Mouse (Mus musculus) lung, embryonic 14.5 days (tissue): ENCODE results near the gene Nufip1. TPM values are rescaled to one million over a fixed set of nuclear protein-coding genes. Genes with fewer than 3 reads are reported as not detected.
A peak's percentile ranks its signal among the peaks of the same experiment; 100 is the strongest.

Experiments used
- ATAC-seq: fragments of 200-750 bp; cut with Nextera tagmentation; 2 replicates; pipeline ENCODE4 v1.8.0; 2017; ENCODE audit warnings: mild to moderate bottlenecking, moderate TSS enrichment, moderate library complexity; ENCODE audit not compliant: insufficient read depth
- DNase-seq: peaks from one replicate; pipeline ENCODE4 v3.0.0-alpha.2; 2015
- H3K27ac ChIP-seq: fragments of 300-500 bp; sonication (generic); 2 replicates; pipeline ENCODE4 v1.5.1; 2014; ENCODE audit warnings: low read depth, mild to moderate bottlenecking, moderate library complexity
- H3K27me3 ChIP-seq: fragments of 300-500 bp; sonication (generic); 2 replicates; pipeline ENCODE4 v1.6.1; 2014; ENCODE audit warnings: low read length, control low read depth; ENCODE audit not compliant: insufficient read depth
- H3K36me3 ChIP-seq: fragments of 300-500 bp; sonication (generic); 2 replicates; pipeline ENCODE4 v1.6.1; 2014; ENCODE audit warnings: control low read depth; ENCODE audit not compliant: insufficient read depth
- H3K4me1 ChIP-seq: fragments of 300-500 bp; sonication (generic); 2 replicates; pipeline ENCODE4 v1.6.1; 2014; ENCODE audit warnings: antibody characterized with exemption, control low read depth; ENCODE audit not compliant: insufficient read depth
- H3K4me2 ChIP-seq: fragments of 300-500 bp; sonication (generic); 2 replicates; pipeline ENCODE4 v1.6.1; 2014; ENCODE audit warnings: mild to moderate bottlenecking
- H3K4me3 ChIP-seq: fragments of 300-500 bp; sonication (generic); 2 replicates; pipeline ENCODE4 v1.5.1; 2014; ENCODE audit warnings: low read depth, low read length
- H3K9ac ChIP-seq: fragments of 300-500 bp; sonication (generic); 2 replicates; pipeline ENCODE4 v1.6.1; 2014
- H3K9me3 ChIP-seq: fragments of 300-500 bp; sonication (generic); 2 replicates; pipeline ENCODE4 v1.6.1; 2016; ENCODE audit warnings: low read depth, low read length, control low read depth
- CTCF ChIP-seq: IDR thresholded peaks from 2 replicates; pipeline ENCODE4 v1.5.1; 2016; ENCODE audit warnings: antibody characterized with exemption, low read depth
- WGBS: fragments of 180-500 bp; shearing (Covaris S2); extraction: QIAGEN DNeasy Blood & Tissue Kit; methylation state at CpG from one replicate; pipeline ENCODE4 v1.1.7; 2014; 5-methylcytosine and 5-hydroxymethylcytosine counted together
- polyA plus RNA-seq: library from polyadenylated mRNA; unstranded; fragments of >200 nt; fragmentation: Nextera tagmentation; extraction: Ambion mirVana; gene quantifications from 2 replicates; pipeline ENCODE4 v1.2.1, GENCODE M21; 2014

Gene Nufip1
- polyA plus RNA-seq: 15.2 and 15.5 TPM in 2 replicates

DNA sequence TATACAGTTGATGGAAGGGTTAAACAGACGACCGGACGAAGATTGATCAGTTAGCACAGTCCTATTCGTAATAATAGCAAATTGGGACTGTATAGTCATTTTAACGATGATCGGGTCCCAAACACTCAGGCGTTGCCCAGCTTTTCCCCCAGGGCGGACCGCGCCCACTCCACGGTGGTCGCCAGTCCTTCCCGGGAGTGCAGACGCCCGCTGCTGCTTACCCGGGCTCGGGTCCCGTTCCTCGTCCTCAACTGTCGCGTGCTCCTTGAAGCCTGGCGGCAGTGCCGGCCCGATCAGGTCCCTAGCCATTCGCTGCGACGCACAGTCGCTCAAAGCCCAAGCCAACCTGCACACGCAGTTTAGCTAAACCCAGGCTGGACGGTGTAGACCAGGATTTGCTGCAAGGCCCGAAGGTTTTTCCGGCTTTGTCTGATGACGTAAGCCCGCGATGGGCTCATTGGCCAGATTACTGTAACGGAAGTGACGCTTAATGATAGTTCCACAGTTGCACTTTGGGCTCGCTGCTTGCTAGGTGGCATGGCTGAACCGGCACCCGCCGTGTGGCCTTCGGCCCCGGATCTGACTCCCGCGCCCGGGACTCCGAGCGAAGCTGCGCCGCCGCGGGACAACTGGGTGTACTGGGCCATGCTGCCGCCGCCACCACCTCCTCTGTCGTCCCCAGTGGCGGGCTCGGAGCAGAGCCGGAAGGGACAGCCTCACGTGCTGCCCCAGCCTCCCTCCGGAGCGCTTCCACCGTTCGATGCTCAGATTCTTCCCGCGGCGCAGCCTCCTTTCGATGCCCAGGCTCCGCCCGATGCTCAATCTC lies at the start of gene Nufip1, which contains the start of gene Gpalpp1:
Gene Nufip1, plus strand, starts transcription at position 496 of the 826 bp plus-strand sequence.
Gene Gpalpp1, minus strand, starts transcription at position 365 of the 826 bp plus-strand sequence.
- TF ChIP-seq CTCF: peak; percentile 1; the same call in 1 of the 2 replicates
- H3K4me2 ChIP-seq: peak within 1 kb of the TSS; percentile 75
- WGBS: under 1% methylated on average over 66 of the region's 69 CpGs

GRCm38 (mm10) chr14:76067237-76067636 lies 43.5 kb upstream of the Nufip1 start:
- no peaks in the 10 kb centered on the region for H3K27me3 ChIP-seq
- 71% methylated on average over 1 of the region's 1 CpGs for WGBS
- H3K4me2 ChIP-seq: no peak overlapping the region

More for the DNA sequence above, at the start of gene Nufip1, which contains the start of gene Gpalpp1:
- DNase-seq (peak; percentile 99), ATAC-seq (peak; percentile 100)
- H3K27ac ChIP-seq: peak within 1 kb of the TSS; percentile 75
- peaks cover 32% of the 10 kb centered on the region for H3K36me3 ChIP-seq
- no peaks in the 10 kb centered on the region for H3K27me3 ChIP-seq
- H3K4me3 ChIP-seq: peak within 1 kb of the TSS; percentile 88
- H3K9ac ChIP-seq: peak within 1 kb of the TSS; percentile 79
- H3K4me1 ChIP-seq: no peaks in the 10 kb centered on the region
- H3K9me3 ChIP-seq: no peaks in the 10 kb centered on the region

DNA sequence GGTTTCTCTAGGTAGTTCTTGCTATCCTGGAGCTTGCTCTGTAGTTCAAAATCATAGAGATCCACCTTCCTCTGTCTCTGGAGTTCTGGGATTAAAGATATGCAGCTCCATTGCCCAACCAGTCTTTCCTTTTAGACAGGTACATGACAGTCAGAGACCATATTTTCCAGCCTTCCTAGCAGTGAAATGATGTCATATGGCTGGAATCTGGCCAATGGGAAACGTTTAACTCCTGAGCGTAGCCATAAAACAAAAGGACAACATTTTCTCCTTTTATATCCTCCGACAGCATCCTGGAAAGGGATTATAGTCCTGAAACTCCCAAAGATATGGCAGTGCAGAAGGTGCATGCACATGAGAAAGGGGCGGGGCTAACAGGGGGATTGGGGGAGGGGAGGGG lies 42.4 kb upstream of the Nufip1 start:
- 53% methylated on average over 4 of the region's 4 CpGs for WGBS
- no peak overlapping the region for H3K4me3 ChIP-seq
- H3K27ac ChIP-seq: no peak overlapping the region
- H3K36me3 ChIP-seq: no peaks in the 10 kb centered on the region
- no peak for DNase-seq
- no peak for ATAC-seq
- no peaks in the 10 kb centered on the region for H3K4me1 ChIP-seq
- no peaks in the 10 kb centered on the region for H3K9me3 ChIP-seq
- no peaks in the 10 kb centered on the region for H3K27me3 ChIP-seq
- H3K9ac ChIP-seq: no peak overlapping the region
- H3K4me2 ChIP-seq: no peak overlapping the region
- TF ChIP-seq CTCF: no peak

More at GRCm38 (mm10) chr14:76067237-76067636, 43.5 kb upstream of the Nufip1 start:
- H3K4me3 ChIP-seq: no peak overlapping the region
- H3K9me3 ChIP-seq: no peaks in the 10 kb centered on the region
- no peak for DNase-seq
- no peaks in the 10 kb centered on the region for H3K36me3 ChIP-seq
- no peak overlapping the region for H3K9ac ChIP-seq
- no peaks in the 10 kb centered on the region for H3K4me1 ChIP-seq
- no peak for TF ChIP-seq CTCF
- H3K27ac ChIP-seq: no peak overlapping the region
- no peak for ATAC-seq

DNA sequence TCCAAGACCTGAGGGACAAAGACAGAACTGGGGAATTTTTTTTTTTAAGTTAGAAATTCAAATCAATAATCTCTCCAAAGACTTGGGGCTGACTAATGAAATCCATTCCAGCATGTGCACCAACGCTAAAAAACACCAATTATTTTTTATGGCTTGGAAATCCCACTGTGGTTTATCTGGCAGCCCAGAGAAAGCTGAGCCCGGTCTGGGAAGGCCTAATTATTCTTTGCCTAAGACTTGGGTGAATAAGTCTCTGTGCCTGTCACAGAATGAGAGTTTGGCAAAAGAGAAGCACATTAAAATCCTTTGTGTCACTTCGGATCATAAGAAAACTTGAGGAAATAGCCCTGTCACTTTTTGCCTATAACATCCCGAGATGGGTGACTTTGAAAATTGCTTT lies 41.4 kb upstream of the Nufip1 start:
- H3K27me3 ChIP-seq: no peaks in the 10 kb centered on the region
- no peaks in the 10 kb centered on the region for H3K9me3 ChIP-seq
- no peak overlapping the region for H3K9ac ChIP-seq
- no peak for TF ChIP-seq CTCF
- H3K4me1 ChIP-seq: no peaks in the 10 kb centered on the region
- ATAC-seq: no peak
- DNase-seq: no peak
- no peak overlapping the region for H3K27ac ChIP-seq
- 82% methylated on average over 4 of the region's 4 CpGs for WGBS
- H3K36me3 ChIP-seq: no peaks in the 10 kb centered on the region
- H3K4me2 ChIP-seq: no peak overlapping the region
- H3K4me3 ChIP-seq: no peak overlapping the region

DNA sequence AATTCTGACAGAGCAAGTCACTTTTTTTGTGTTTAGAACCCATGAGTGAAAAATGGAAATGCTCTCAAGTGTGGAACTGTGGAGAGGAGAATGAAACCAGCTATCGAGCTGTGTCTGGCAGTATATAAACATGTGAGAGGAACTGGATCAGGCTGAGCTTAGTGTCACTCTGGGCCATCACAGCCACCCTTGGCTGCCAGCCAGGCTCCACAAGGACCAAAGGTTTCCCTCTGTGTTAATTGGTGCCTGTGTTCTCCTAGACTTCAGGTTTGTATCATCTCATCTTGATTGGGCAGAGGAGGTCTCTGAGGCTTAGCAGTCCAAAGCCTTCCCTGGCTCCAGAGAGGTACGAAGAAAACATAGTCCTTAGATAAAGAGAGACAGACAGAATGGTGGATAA lies 38.1 kb upstream of the Nufip1 start:
- Histone ChIP-seq H3K27me3 (no peaks in the 10 kb centered on the region), H3K4me1 (no peaks in the 10 kb centered on the region), H3K27ac (no peak overlapping the region), H3K4me3 (no peak overlapping the region), H3K9me3 (no peaks in the 10 kb centered on the region), H3K4me2 (no peak overlapping the region), H3K36me3 (no peaks in the 10 kb centered on the region), H3K9ac (no peak overlapping the region)
- ATAC-seq: no peak
- DNase-seq: no peak
- no peak for TF ChIP-seq CTCF
- 41% methylated on average over 2 of the region's 2 CpGs for WGBS

GRCm38 (mm10) chr14:76074206-76074605 lies 36.5 kb upstream of the Nufip1 start:
- ATAC-seq (no peak), DNase-seq (no peak)
- Histone ChIP-seq H3K9me3 (no peaks in the 10 kb centered on the region), H3K4me2 (no peak overlapping the region), H3K4me1 (no peaks in the 10 kb centered on the region), H3K27ac (no peak overlapping the region), H3K4me3 (no peak overlapping the region), H3K27me3 (no peaks in the 10 kb centered on the region), H3K9ac (no peak overlapping the region), H3K36me3 (no peaks in the 10 kb centered on the region)
- TF ChIP-seq CTCF: no peak
- 57% methylated on average over 1 of the region's 1 CpGs for WGBS

DNA sequence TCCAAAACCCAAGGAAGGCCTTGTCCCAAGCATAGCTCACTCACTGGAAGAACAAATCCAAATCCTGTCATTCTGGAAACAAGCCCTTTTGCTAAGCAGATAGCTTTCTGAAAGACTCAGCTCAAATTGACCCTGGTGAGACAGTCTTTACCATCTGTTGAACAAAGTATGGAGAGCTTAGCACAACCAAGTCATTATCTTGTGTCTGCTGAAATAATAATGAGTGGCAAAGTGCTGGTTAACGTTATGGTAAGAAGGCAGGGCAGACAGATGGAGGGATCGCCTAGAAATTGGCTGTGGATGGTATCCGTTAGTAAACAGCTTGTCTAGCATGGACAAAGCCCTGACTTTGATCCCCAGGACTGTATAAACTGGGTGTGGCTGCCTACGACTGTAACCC lies 35.0 kb upstream of the Nufip1 start:
- Histone ChIP-seq H3K27me3 (no peaks in the 10 kb centered on the region), H3K9ac (no peak overlapping the region), H3K4me2 (no peak overlapping the region), H3K4me3 (no peak overlapping the region), H3K27ac (no peak overlapping the region), H3K4me1 (no peaks in the 10 kb centered on the region), H3K36me3 (no peaks in the 10 kb centered on the region), H3K9me3 (no peaks in the 10 kb centered on the region)
- ATAC-seq (no peak), DNase-seq (no peak)
- 51% methylated on average over 4 of the region's 4 CpGs for WGBS
- no peak for TF ChIP-seq CTCF
